Mouse (Mus musculus): Measurements from ENCODE around the gene Cdc42ep1. TPM values are rescaled to one million over a fixed set of nuclear protein-coding genes. Genes with fewer than 3 reads are reported as not detected.

Gene Cdc42ep1
- polyA plus RNA-seq, 2 experiments: 7.8 to 8.1 TPM

- ATAC-seq (ENCODE audit: insufficient read depth) (peak; percentile 17; the same call in 1 of the 2 replicates), DNase-seq (ENCODE audit: low read depth in 3 of 3, low spot score in 3 of 3) (no peak)
- Histone ChIP-seq H3K27me3 (ENCODE audit: control insufficient read depth, insufficient read depth, low read length) (peaks cover 39% of the 10 kb centered on the region), H3K27ac (no peak overlapping the region), H3K36me3 (replicated peaks; ENCODE audit: control insufficient read depth, insufficient read depth, low read depth) (no peaks in the 10 kb centered on the region), H3K4me2 (ENCODE audit: low read depth) (peak overlapping the region; percentile 47), H3K9me3 (ENCODE audit: control insufficient read depth, low read length) (no peaks in the 10 kb centered on the region), H3K4me3 (ENCODE audit: insufficient read depth in 1 of 2, low read depth in 2 of 2, low read length in 2 of 2) (peak overlapping the region; percentile 38 to 49), H3K9ac (replicated peaks) (no peak overlapping the region), H3K4me1 (replicated peaks; ENCODE audit: control insufficient read depth in 2 of 2, insufficient read depth in 2 of 2, low read length in 1 of 2) (peaks cover 0 to 10% of the 10 kb centered on the region in 2 experiments; a peak in 2 of 4 replicates)
- TF ChIP-seq CTCF (IDR thresholded peaks at IDR 0.05; ENCODE audit: low read depth) (no peak), EP300 (IDR thresholded peaks at IDR 0.05; ENCODE audit: low read depth) (no peak)
- WGBS (ENCODE audit: insufficient replicate concordance): 6% methylated on average over 67 of the region's 67 CpGs
Measured at GRCm38 (mm10) chr15:78801971-78802741, 40.3 kb upstream of the Cdc42ep1 start.

DNA sequence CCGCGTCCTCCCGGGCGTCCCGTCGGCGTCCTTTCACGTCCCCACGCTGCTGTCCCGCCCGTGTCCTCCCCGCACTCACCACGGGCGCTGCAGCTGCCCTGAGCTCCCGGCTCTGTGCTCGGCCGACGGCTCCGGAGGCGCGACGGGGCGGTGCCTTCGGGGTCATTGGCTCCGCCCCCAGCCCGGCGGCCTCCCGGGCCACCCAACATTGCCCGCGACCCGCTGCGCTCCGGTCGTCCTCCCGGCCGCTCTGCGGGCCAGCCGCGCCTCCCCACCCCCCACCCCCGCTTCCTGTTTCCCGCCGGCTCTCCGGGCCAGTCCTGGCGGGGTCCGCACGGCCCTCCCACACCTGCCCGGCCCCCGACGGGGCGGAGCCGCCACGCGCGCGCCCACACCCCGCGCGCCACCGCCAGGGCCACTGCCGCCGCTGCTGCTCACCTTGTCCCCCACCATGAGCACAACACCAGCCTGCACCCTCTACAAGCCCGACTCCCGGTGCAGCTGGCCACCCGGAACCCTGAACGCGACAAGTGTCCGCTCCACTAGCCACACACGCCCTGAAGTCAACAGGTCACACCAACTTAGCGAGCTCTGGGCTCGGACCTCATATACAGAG lies 39.5 kb upstream of the Cdc42ep1 start, which contains the start of gene Card10:
Card10 (minus strand) TSS at position 267 of the 616 bp plus-strand sequence.
- Histone ChIP-seq H3K27me3 (ENCODE audit: control insufficient read depth, insufficient read depth, low read length) (peaks cover 39% of the 10 kb centered on the region), H3K4me3 (ENCODE audit: insufficient read depth in 1 of 2, low read depth in 2 of 2, low read length in 2 of 2) (peak within 1 kb of the TSS; percentile 38 to 49), H3K9ac (replicated peaks) (no peak within 1 kb of the TSS), H3K27ac (no peak within 1 kb of the TSS), H3K9me3 (ENCODE audit: control insufficient read depth, low read length) (no peaks in the 10 kb centered on the region), H3K4me1 (replicated peaks; ENCODE audit: control insufficient read depth in 2 of 2, insufficient read depth in 2 of 2, low read length in 1 of 2) (peaks cover 0 to 10% of the 10 kb centered on the region in 2 experiments; a peak in 2 of 4 replicates), H3K36me3 (replicated peaks; ENCODE audit: control insufficient read depth, insufficient read depth, low read depth) (no peaks in the 10 kb centered on the region), H3K4me2 (ENCODE audit: low read depth) (peak within 1 kb of the TSS; percentile 47)
- DNase-seq (ENCODE audit: low read depth in 3 of 3, low spot score in 3 of 3) (no peak), ATAC-seq (ENCODE audit: insufficient read depth) (peak; percentile 69)
- TF ChIP-seq EP300 (IDR thresholded peaks at IDR 0.05; ENCODE audit: low read depth) (no peak), CTCF (IDR thresholded peaks at IDR 0.05; ENCODE audit: low read depth) (no peak)
- 2% methylated on average over 70 of the region's 70 CpGs for WGBS (ENCODE audit: insufficient replicate concordance)

GRCm38 (mm10) chr15:78803499-78803900 lies 38.9 kb upstream of the Cdc42ep1 start:
- H3K9ac ChIP-seq (replicated peaks): no peak overlapping the region
- no peak overlapping the region for H3K4me3 ChIP-seq (ENCODE audit: insufficient read depth in 1 of 2, low read depth in 2 of 2, low read length in 2 of 2)

GRCm38 (mm10) chr15:78804326-78804725 lies 38.1 kb upstream of the Cdc42ep1 start:
- WGBS (ENCODE audit: insufficient replicate concordance): 14% methylated on average over 6 of the region's 6 CpGs
- Histone ChIP-seq H3K36me3 (replicated peaks; ENCODE audit: control insufficient read depth, insufficient read depth, low read depth) (no peaks in the 10 kb centered on the region), H3K4me1 (replicated peaks; ENCODE audit: control insufficient read depth in 2 of 2, insufficient read depth in 2 of 2, low read length in 1 of 2) (peaks cover 0 to 10% of the 10 kb centered on the region in 2 experiments; a peak in 2 of 4 replicates), H3K9me3 (ENCODE audit: control insufficient read depth, low read length) (no peaks in the 10 kb centered on the region), H3K27me3 (ENCODE audit: control insufficient read depth, insufficient read depth, low read length) (peaks cover 39% of the 10 kb centered on the region), H3K27ac (no peak overlapping the region), H3K4me2 (ENCODE audit: low read depth) (no peak overlapping the region), H3K4me3 (ENCODE audit: insufficient read depth in 1 of 2, low read depth in 2 of 2, low read length in 2 of 2) (no peak overlapping the region), H3K9ac (replicated peaks) (no peak overlapping the region)
- TF ChIP-seq CTCF (IDR thresholded peaks at IDR 0.05; ENCODE audit: low read depth) (no peak), EP300 (IDR thresholded peaks at IDR 0.05; ENCODE audit: low read depth) (no peak)
- DNase-seq (ENCODE audit: low read depth in 3 of 3, low spot score in 3 of 3): no peak
- no peak for ATAC-seq (ENCODE audit: insufficient read depth)

More at GRCm38 (mm10) chr15:78803499-78803900, 38.9 kb upstream of the Cdc42ep1 start:
- Histone ChIP-seq H3K27ac (no peak overlapping the region), H3K4me1 (replicated peaks; ENCODE audit: control insufficient read depth in 2 of 2, insufficient read depth in 2 of 2, low read length in 1 of 2) (peaks cover 0 to 10% of the 10 kb centered on the region in 2 experiments; a peak in 2 of 4 replicates), H3K4me2 (ENCODE audit: low read depth) (peak overlapping the region; percentile 47), H3K9me3 (ENCODE audit: control insufficient read depth, low read length) (no peaks in the 10 kb centered on the region), H3K36me3 (replicated peaks; ENCODE audit: control insufficient read depth, insufficient read depth, low read depth) (no peaks in the 10 kb centered on the region), H3K27me3 (ENCODE audit: control insufficient read depth, insufficient read depth, low read length) (peaks cover 39% of the 10 kb centered on the region)
- ATAC-seq (ENCODE audit: insufficient read depth) (no peak), DNase-seq (ENCODE audit: low read depth in 3 of 3, low spot score in 3 of 3) (no peak)
- TF ChIP-seq EP300 (IDR thresholded peaks at IDR 0.05; ENCODE audit: low read depth): no peak
- no peak for TF ChIP-seq CTCF (IDR thresholded peaks at IDR 0.05; ENCODE audit: low read depth)
- 8% methylated on average over 8 of the region's 8 CpGs for WGBS (ENCODE audit: insufficient replicate concordance)

GRCm38 (mm10) chr15:78805351-78805750 lies 37.1 kb upstream of the Cdc42ep1 start:
- ATAC-seq (ENCODE audit: insufficient read depth): no peak
- TF ChIP-seq EP300 (IDR thresholded peaks at IDR 0.05; ENCODE audit: low read depth) (no peak), CTCF (IDR thresholded peaks at IDR 0.05; ENCODE audit: low read depth) (no peak)
- Histone ChIP-seq H3K9me3 (ENCODE audit: control insufficient read depth, low read length) (no peaks in the 10 kb centered on the region), H3K27me3 (ENCODE audit: control insufficient read depth, insufficient read depth, low read length) (peaks cover 39% of the 10 kb centered on the region), H3K4me2 (ENCODE audit: low read depth) (no peak overlapping the region), H3K27ac (no peak overlapping the region), H3K9ac (replicated peaks) (no peak overlapping the region), H3K36me3 (replicated peaks; ENCODE audit: control insufficient read depth, insufficient read depth, low read depth) (no peaks in the 10 kb centered on the region), H3K4me1 (replicated peaks; ENCODE audit: control insufficient read depth in 2 of 2, insufficient read depth in 2 of 2, low read length in 1 of 2) (peaks cover 0 to 10% of the 10 kb centered on the region in 2 experiments; a peak in 2 of 4 replicates), H3K4me3 (ENCODE audit: insufficient read depth in 1 of 2, low read depth in 2 of 2, low read length in 2 of 2) (no peak overlapping the region)
- DNase-seq (ENCODE audit: low read depth in 3 of 3, low spot score in 3 of 3): no peak
- 54% methylated on average over 2 of the region's 2 CpGs for WGBS (ENCODE audit: insufficient replicate concordance)
